In genomic region chr6:50596301-50597211, GRCm38 (mm10) we compare ENCODE assay signal across 8 mouse cellular contexts. TPM values are rescaled to one million over a fixed set of nuclear protein-coding genes. Genes with fewer than 3 reads are reported as not detected.
A peak's percentile ranks its signal among the peaks of the same experiment; 100 is the strongest.
DNase-seq lines count a peak whose midpoint lies in the region; ATAC-seq and TF ChIP-seq lines count a peak whose summit lies in the region.

4921507P07Rik (minus strand) TSS chr6:50596632.

- H3K4me3 ChIP-seq in hindbrain, embryonic 12.5 days, result peak within 1 kb of the TSS; percentile 50
- H3K4me3 ChIP-seq in lung, postnatal 0 days (ENCODE audit: low read depth, low read length), result peak within 1 kb of the TSS; percentile 49

- peak; percentile 95 for ATAC-seq in hindbrain, embryonic 12.5 days (ENCODE audit: low FRiP score)
- ATAC-seq in lung, postnatal 0 days, result peak; percentile 99

- WGBS in hindbrain, embryonic 12.5 days, result under 1% methylated on average over 53 of the region's 62 CpGs
- WGBS in lung, postnatal 0 days, result 3% methylated on average over 54 of the region's 62 CpGs

- H3K9ac ChIP-seq in hindbrain, embryonic 12.5 days, result peak within 1 kb of the TSS; percentile 67
- peak within 1 kb of the TSS; percentile 59 for H3K9ac ChIP-seq in lung, postnatal 0 days (replicated peaks; ENCODE audit: low read depth)

- TF ChIP-seq EP300 in lung, postnatal 0 days (IDR thresholded peaks at IDR 0.05), result no peak

- TF ChIP-seq CTCF in lung, postnatal 0 days (IDR thresholded peaks at IDR 0.05), result peak; percentile 90

- H3K4me1 ChIP-seq in hindbrain, embryonic 12.5 days, result 0 out of 2 replicates have a peak, but pooled peaks cover 2% of the 10 kb centered on the region
- no peaks in the 10 kb centered on the region for H3K4me1 ChIP-seq in lung, postnatal 0 days (ENCODE audit: insufficient read depth, low read depth, low read length)

- H3K4me2 ChIP-seq in hindbrain, embryonic 12.5 days (replicated peaks), result peak within 1 kb of the TSS; percentile 90
- H3K4me2 ChIP-seq in lung, postnatal 0 days (replicated peaks; ENCODE audit: low read depth, low read length), result peak within 1 kb of the TSS; percentile 96

- no peak within 1 kb of the TSS for H3K27ac ChIP-seq in hindbrain, embryonic 12.5 days
- H3K27ac ChIP-seq in lung, postnatal 0 days (ENCODE audit: low read length), result peak within 1 kb of the TSS; percentile 38

- H3K36me3 ChIP-seq in hindbrain, embryonic 12.5 days, result no peaks in the 10 kb centered on the region
- no peaks in the 10 kb centered on the region for H3K36me3 ChIP-seq in lung, postnatal 0 days (ENCODE audit: insufficient read depth, low read length)

- peaks cover 3% of the 10 kb centered on the region; the same call in 1 of the 2 replicates for H3K27me3 ChIP-seq in hindbrain, embryonic 12.5 days
- H3K27me3 ChIP-seq in lung, postnatal 0 days (replicated peaks; ENCODE audit: insufficient read depth, low read length), result no peaks in the 10 kb centered on the region

- DNase-seq in R1 (ENCODE audit: low read depth, low spot score), result peak; percentile 97
- DNase-seq in cerebellum, postnatal 14 days, result peak; percentile 97 to 98
- DNase-seq in frontal cortex, postnatal 10 days (ENCODE audit: low spot score in 2 of 2), result peak; percentile 82 to 89
- DNase-seq in layer of hippocampus, postnatal 10 days (ENCODE audit: low spot score in 2 of 2), result peak; percentile 87 to 92
- peak; percentile 98 for DNase-seq in lung, postnatal 0 days (ENCODE audit: low spot score)
- peak; percentile 93 for DNase-seq in ovary, postnatal 14 days (ENCODE audit: low spot score)
- DNase-seq in thymus, postnatal 10 days (ENCODE audit: low spot score in 2 of 2), result peak; percentile 93

- H3K9me3 ChIP-seq in hindbrain, embryonic 12.5 days (replicated peaks), result no peaks in the 10 kb centered on the region
- no peaks in the 10 kb centered on the region for H3K9me3 ChIP-seq in lung, postnatal 0 days (ENCODE audit: low read length)

RNA-seq across cellular contexts. Expression of gene 4921507P07Rik, which starts in this region (rescaled TPM):
- 1.1 and 1.2 TPM in 2 replicates for polyA plus RNA-seq in hindbrain, embryonic 12.5 days (2016; fragmentation: Nextera tagmentation; extraction: Ambion mirVana)
- total RNA-seq in layer of hippocampus, postnatal 10 days (2021), result under 1 TPM; 0.45 to 0.78 TPM
- polyA plus RNA-seq in lung, postnatal 0 days (2015; fragmentation: Nextera tagmentation; extraction: Ambion mirVana), result 0.38 and 0.63 TPM in 2 replicates

Comparison
In these comparisons a context has a peak if more than half of its experiments do, and no peak if none do; other contexts are left out.
1. Peak in DNase-seq in layer of hippocampus, postnatal 10 days; RNA of the gene not detected or under 1 TPM.
2. Peak in DNase-seq, ATAC-seq, H3K4me3 ChIP-seq, H3K27ac ChIP-seq, H3K9ac ChIP-seq and H3K4me2 ChIP-seq in lung, postnatal 0 days; RNA of the gene not detected or under 1 TPM.